Mouse (Mus musculus): Measurements from ENCODE around the gene Zfp37.
"Not testable (repeated sequence)": the region's sequence is repeated elsewhere in the genome, so short reads cannot be mapped to it uniquely, and the experiment has no call there.

The Zfp37 gene

DNA sequence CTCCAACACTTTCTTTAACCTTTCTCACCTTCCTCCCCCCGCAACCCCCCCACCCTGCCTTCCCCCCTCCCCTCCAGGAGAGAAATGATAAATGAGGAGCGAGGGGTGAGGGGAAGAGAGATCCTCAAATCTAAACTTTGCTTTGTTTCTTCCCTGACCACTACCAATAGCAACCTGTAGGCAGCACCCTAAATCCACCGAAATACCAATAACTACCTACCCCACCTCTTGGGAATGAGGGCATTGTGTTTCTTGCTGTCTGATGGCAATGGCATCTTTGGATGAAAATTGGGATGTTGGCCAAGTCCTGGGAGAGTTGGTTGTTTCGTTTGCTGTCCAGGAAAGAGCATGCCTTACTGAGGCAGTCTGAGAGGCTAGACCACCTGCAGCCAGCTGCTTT is 20.8 kb downstream of the Zfp37 start:
- DNase-seq (ENCODE audit: low spot score): no peak

DNA sequence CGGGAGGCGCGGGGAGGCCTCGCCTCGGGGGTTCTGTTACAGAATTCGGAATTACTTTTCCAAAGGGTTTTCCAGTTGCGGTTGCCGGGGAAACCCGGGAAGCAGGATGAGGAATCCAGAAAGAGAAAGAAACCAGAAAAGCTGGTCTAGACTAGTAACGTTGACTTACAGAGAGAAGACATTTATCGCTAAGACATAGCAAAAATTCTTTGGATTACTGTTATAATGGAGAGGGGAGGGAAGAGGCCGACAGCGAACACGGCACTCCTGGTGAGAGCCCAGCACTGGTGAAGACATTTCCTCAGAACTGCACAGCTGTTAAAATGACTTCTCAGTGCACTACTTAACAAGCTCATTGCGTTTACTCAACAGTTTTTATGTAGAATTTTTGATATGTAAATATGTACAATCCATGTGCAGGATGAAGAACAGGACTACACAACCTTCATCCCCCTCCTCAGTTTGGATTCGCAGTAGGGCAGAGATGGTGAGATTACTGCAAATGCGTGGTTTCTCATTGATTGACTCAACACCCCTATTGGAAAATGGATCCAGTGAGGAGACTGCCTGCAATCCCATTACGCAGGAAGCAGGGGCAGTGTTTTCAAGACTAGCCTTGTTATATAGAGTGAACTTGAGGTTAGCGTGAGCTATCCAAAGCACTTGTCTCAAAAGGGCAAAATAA is 22.0 kb downstream of the Zfp37 start:
- DNase-seq (ENCODE audit: low spot score): no peak

DNA sequence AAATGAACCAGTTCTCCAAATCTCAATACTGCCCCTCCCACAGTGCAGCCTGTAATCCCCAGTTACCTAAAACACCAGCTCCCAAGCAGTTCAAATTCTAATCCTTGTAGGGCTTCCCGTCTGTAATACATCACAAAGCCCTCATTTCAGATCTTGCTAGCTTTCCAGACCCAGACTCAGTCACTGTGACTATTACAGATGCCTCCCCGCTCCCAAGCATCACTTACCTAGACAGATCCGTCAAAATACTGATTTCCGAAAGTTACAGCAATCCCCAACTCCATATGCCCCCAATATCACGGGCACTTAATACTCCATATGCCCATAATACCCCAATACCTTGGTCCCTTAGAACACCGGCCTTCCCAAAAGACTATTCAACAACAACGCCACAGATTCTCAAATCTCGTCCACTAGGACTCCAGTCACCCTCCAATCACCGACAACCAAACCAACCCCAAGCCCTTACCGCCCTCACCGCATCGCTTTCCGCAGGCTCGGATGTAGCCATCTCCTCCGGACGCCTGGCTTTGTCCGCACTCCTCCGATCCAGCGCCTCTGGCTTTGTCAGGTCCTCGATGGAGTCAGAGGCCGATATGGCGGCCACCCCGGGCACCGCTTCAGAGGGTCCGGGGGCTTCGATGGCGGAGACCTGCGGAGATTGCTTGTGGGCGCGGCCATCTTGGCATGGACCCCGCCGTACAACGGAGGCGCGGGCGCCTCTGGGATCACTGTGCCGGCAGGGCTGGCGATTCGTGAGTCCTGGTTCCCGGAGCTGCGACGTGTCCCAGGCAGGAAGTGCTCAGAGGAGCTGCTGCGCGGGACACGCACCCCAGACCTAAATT is 22.8 kb downstream of the Zfp37 start:
- DNase-seq (ENCODE audit: low spot score): peak; percentile 87

DNA sequence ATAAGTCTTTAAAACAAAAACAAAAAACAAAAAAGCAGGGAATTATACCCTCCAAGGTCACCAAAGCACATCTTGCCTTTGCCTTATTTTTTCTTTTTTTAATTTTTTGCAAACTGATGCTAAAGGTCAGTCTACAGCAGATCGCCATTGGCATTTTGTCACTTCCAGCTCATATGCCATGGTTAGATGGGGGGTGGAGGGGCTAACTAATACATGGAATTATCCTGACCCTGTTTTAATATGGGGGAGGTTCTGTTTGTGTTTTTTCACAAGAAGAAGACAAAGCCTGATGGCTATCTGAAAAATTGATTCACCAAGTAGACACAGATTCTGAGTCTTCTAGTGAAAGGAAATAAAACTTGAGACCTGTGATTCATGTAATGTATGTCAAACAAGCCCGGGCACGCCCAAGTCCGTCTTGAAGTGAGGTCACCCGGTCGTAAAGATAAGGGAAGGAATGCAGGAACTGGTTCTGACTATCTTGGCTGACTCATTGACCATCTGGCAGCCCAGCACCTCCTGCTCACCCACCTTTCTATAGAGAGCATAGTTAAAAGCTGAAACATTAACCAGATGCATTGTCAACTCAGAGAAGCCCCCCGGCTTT is 30.8 kb downstream of the Zfp37 start:
- DNase-seq (ENCODE audit: low spot score): no peak

GRCm38 (mm10) chr4:62188778-62189177 is 42.1 kb downstream of the Zfp37 start:
- no peak for DNase-seq (ENCODE audit: low spot score)

GRCm38 (mm10) chr4:62177282-62177681 is 53.6 kb downstream of the Zfp37 start:
- no peak for DNase-seq (ENCODE audit: low spot score)

DNA sequence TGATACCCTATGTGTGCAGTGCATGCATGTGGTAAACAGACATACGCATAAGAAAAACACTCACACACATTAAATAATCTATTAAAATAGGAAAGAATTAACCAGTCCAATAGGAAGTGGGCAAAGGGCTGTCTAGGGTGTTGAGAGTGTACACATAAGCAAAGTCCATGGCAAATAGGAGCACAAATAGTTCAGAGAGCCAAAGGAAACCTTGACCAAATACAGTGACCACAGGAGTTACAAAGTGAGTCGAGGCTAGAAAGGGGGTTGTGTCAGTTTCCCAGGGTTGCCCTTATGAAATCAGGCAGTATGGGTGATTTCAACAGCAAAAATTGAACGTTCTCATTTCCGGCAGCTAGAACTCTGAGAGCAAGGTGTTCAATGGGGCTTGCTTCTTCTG is 56.4 kb downstream of the Zfp37 start:
- DNase-seq (ENCODE audit: low spot score): no peak

DNA sequence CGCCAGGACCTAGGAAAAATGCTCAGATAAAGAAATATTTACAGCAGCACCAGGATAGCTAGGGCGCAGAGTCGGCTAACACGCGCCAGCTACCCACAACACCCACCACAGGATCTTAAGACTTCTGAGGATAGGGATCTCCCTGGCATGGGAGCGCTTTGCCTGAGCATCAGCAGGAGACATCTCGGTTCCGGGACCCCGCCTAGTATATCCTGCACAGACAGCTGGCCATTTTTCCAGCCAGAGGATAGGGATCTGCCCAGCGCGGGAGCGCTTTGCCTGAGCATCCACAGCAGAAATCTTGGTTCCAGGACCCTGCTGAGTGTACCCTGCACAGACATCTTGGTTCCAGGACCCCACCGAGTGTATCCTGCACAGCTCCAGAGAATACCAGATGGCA is 63.2 kb downstream of the Zfp37 start:
- DNase-seq (ENCODE audit: low spot score): not testable (repeated sequence)

DNA sequence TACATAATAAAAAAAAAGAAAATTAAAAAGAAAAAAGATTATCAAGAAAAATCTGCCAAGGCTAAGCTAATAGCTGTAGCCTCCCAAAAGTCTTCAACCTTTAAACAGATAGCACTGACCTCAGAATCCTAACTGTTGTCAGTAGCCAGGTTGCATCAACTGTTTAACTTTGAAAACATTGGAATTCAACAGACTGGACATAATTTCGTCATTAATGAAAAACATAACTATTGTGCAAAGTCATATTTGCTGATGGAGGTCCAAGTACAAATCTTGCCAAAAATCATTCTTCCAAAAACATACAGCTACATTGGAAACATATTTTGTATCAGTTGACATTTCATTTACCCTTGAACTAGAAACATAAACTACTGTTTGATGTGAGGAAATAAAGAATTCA is 72.4 kb downstream of the Zfp37 start:
- DNase-seq (ENCODE audit: low spot score): no peak

DNA sequence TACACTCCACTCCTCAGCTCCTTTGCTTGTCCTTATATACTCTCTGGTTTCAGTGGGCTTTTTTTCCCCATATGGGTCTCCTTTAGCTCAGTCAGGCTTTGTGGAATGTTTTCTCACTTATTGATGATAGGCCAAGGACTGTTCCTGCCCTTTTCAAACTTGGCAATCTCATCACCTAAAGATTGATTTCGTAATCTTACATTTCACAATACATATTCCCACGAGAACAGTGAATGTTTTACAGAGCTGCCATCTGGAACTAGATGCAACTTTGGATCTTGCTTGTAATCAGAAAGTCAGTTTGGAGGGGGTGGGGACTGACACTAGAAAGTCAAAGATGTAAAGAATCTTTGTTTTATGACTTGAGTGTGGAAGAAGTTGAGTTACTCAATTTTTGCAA is 80.0 kb downstream of the Zfp37 start, which contains the start of gene Mup21:
Gene Mup21, minus strand, starts transcription at position 53 of the 400 bp plus-strand sequence.
- DNase-seq (ENCODE audit: low spot score): no peak

Data from ovary, adult 18-20 months (tissue).